Mouse (Mus musculus): Measurements from ENCODE around the gene Slc25a41. TPM values are rescaled to one million over a fixed set of nuclear protein-coding genes. Genes with fewer than 3 reads are reported as not detected.

Slc25a41 gene
- polyA plus RNA-seq, 1 experiment from 2014 or later: not detected

- DNase-seq (no peak), ATAC-seq (no peak)
Measured at GRCm38 (mm10) chr17:56986105-56986805, 55.2 kb downstream of the Slc25a41 start.

GRCm38 (mm10) chr17:56985656-56986055, 55.8 kb downstream of the Slc25a41 start:
- Histone ChIP-seq H3K36me3 (replicated peaks; ENCODE audit: insufficient read depth, low read length) (no peaks in the 10 kb centered on the region), H3K4me3 (ENCODE audit: low read depth, low read length) (no peak overlapping the region), H3K9me3 (ENCODE audit: low read length) (no peaks in the 10 kb centered on the region), H3K27me3 (ENCODE audit: insufficient read depth, low read length) (no peaks in the 10 kb centered on the region), H3K4me1 (ENCODE audit: insufficient read depth) (peaks cover 5% of the 10 kb centered on the region; the same call in 1 of the 2 replicates), H3K4me2 (ENCODE audit: low read depth, low read length) (no peak overlapping the region), H3K9ac (replicated peaks) (no peak overlapping the region), H3K27ac (ENCODE audit: low read depth) (no peak overlapping the region)
- DNase-seq: no peak
- no peak for ATAC-seq
- WGBS (ENCODE audit: insufficient replicate concordance): 73% methylated on average over 3 of the region's 3 CpGs
- TF ChIP-seq EP300 (IDR thresholded peaks at IDR 0.05; ENCODE audit: low read depth) (no peak), CTCF (IDR thresholded peaks at IDR 0.05; ENCODE audit: low read depth) (no peak)

More at GRCm38 (mm10) chr17:56986105-56986805, 55.2 kb downstream of the Slc25a41 start:
- TF ChIP-seq EP300 (IDR thresholded peaks at IDR 0.05; ENCODE audit: low read depth): no peak
- TF ChIP-seq CTCF (IDR thresholded peaks at IDR 0.05; ENCODE audit: low read depth): no peak
- Histone ChIP-seq H3K9ac (replicated peaks) (no peak overlapping the region), H3K36me3 (replicated peaks; ENCODE audit: insufficient read depth, low read length) (no peaks in the 10 kb centered on the region), H3K27ac (ENCODE audit: low read depth) (no peak overlapping the region), H3K27me3 (ENCODE audit: insufficient read depth, low read length) (no peaks in the 10 kb centered on the region), H3K4me2 (ENCODE audit: low read depth, low read length) (no peak overlapping the region), H3K4me3 (ENCODE audit: low read depth, low read length) (no peak overlapping the region), H3K9me3 (ENCODE audit: low read length) (no peaks in the 10 kb centered on the region), H3K4me1 (ENCODE audit: insufficient read depth) (peaks cover 11% of the 10 kb centered on the region; the same call in 1 of the 2 replicates)
- WGBS (ENCODE audit: insufficient replicate concordance): 82% methylated on average over 3 of the region's 3 CpGs

- Histone ChIP-seq H3K4me3 (ENCODE audit: low read depth, low read length) (no peak overlapping the region), H3K4me2 (ENCODE audit: low read depth, low read length) (no peak overlapping the region), H3K27ac (ENCODE audit: low read depth) (no peak overlapping the region), H3K27me3 (ENCODE audit: insufficient read depth, low read length) (no peaks in the 10 kb centered on the region), H3K9ac (replicated peaks) (no peak overlapping the region), H3K4me1 (ENCODE audit: insufficient read depth) (0 out of 2 replicates have a peak, but pooled peaks cover 4% of the 10 kb centered on the region), H3K36me3 (replicated peaks; ENCODE audit: insufficient read depth, low read length) (no peaks in the 10 kb centered on the region), H3K9me3 (ENCODE audit: low read length) (no peaks in the 10 kb centered on the region)
- ATAC-seq: no peak
- 65% methylated on average over 9 of the region's 9 CpGs for WGBS (ENCODE audit: insufficient replicate concordance)
- TF ChIP-seq CTCF (IDR thresholded peaks at IDR 0.05; ENCODE audit: low read depth) (no peak), EP300 (IDR thresholded peaks at IDR 0.05; ENCODE audit: low read depth) (no peak)
- DNase-seq: no peak
Measured at GRCm38 (mm10) chr17:56984886-56985285, 56.6 kb downstream of the Slc25a41 start.

Other genes starting within 250 kb of the Slc25a41 start
- gene Rfx2, start 210.6 kb downstream of the Slc25a41 start, polyA plus RNA-seq (2015; fragmentation: Nextera tagmentation; extraction: Ambion mirVana): 3.1 and 3.6 TPM in 2 replicates
- gene Acsbg2, start 167.2 kb downstream of the Slc25a41 start, polyA plus RNA-seq (2015; fragmentation: Nextera tagmentation; extraction: Ambion mirVana): not detected in 2 replicates
- 0.04 TPM in 1 of 2 replicates, not detected in the other for gene 1700061G19Rik, start 166.2 kb downstream of the Slc25a41 start, polyA plus RNA-seq (2015; fragmentation: Nextera tagmentation; extraction: Ambion mirVana)
- gene Mllt1, start 106.2 kb downstream of the Slc25a41 start, polyA plus RNA-seq (2015; fragmentation: Nextera tagmentation; extraction: Ambion mirVana): 4.6 and 4.8 TPM in 2 replicates
- not detected in 2 replicates for gene Acer1, start 59.5 kb downstream of the Slc25a41 start, polyA plus RNA-seq (2015; fragmentation: Nextera tagmentation; extraction: Ambion mirVana)
- gene Clpp, start 51.3 kb downstream of the Slc25a41 start, polyA plus RNA-seq (2015; fragmentation: Nextera tagmentation; extraction: Ambion mirVana): 68.2 and 71.3 TPM in 2 replicates
- 22.9 and 23.9 TPM in 2 replicates for gene Alkbh7, start 44.3 kb downstream of the Slc25a41 start, polyA plus RNA-seq (2015; fragmentation: Nextera tagmentation; extraction: Ambion mirVana)
- not detected in 2 replicates for gene Pspn, start 41.6 kb downstream of the Slc25a41 start, polyA plus RNA-seq (2015; fragmentation: Nextera tagmentation; extraction: Ambion mirVana)
- 26.7 and 31.3 TPM in 2 replicates for gene Gtf2f1, start 30.4 kb downstream of the Slc25a41 start, polyA plus RNA-seq (2015; fragmentation: Nextera tagmentation; extraction: Ambion mirVana)
- 0.09 and 0.18 TPM in 2 replicates for gene Gm17949, start 30.2 kb downstream of the Slc25a41 start, polyA plus RNA-seq (2015; fragmentation: Nextera tagmentation; extraction: Ambion mirVana)
- gene Khsrp, start 10.1 kb downstream of the Slc25a41 start, polyA plus RNA-seq (2015; fragmentation: Nextera tagmentation; extraction: Ambion mirVana): 14.6 and 16.6 TPM in 2 replicates
- 33.0 and 39.9 TPM in 2 replicates for gene Crb3, start 17.5 kb upstream of the Slc25a41 start, polyA plus RNA-seq (2015; fragmentation: Nextera tagmentation; extraction: Ambion mirVana)
- gene Slc25a23, start 18.2 kb upstream of the Slc25a41 start, polyA plus RNA-seq (2015; fragmentation: Nextera tagmentation; extraction: Ambion mirVana): 12.7 and 12.8 TPM in 2 replicates
- 3.5 and 4.9 TPM in 2 replicates for gene Dennd1c, start 36.9 kb upstream of the Slc25a41 start, polyA plus RNA-seq (2015; fragmentation: Nextera tagmentation; extraction: Ambion mirVana)
- 0.23 and 0.30 TPM in 2 replicates for gene Tubb4a, start 46.1 kb upstream of the Slc25a41 start, polyA plus RNA-seq (2015; fragmentation: Nextera tagmentation; extraction: Ambion mirVana)
- gene Tnfsf9, start 63.7 kb upstream of the Slc25a41 start, polyA plus RNA-seq (2015; fragmentation: Nextera tagmentation; extraction: Ambion mirVana): 0.21 and 0.56 TPM in 2 replicates
- not detected in 2 replicates for gene Cd70, start 108.1 kb upstream of the Slc25a41 start, polyA plus RNA-seq (2015; fragmentation: Nextera tagmentation; extraction: Ambion mirVana)
- gene Tnfsf14, start 152.5 kb upstream of the Slc25a41 start, polyA plus RNA-seq (2015; fragmentation: Nextera tagmentation; extraction: Ambion mirVana): 1.7 and 1.9 TPM in 2 replicates
- 1,136 and 1,364 TPM in 2 replicates for gene C3, start 186.5 kb upstream of the Slc25a41 start, polyA plus RNA-seq (2015; fragmentation: Nextera tagmentation; extraction: Ambion mirVana)
- gene Gpr108, start 206.8 kb upstream of the Slc25a41 start, polyA plus RNA-seq (2015; fragmentation: Nextera tagmentation; extraction: Ambion mirVana): 9.0 and 9.2 TPM in 2 replicates
- 9.3 TPM in 2 replicates for gene Trip10, start 207.8 kb upstream of the Slc25a41 start, polyA plus RNA-seq (2015; fragmentation: Nextera tagmentation; extraction: Ambion mirVana)
- gene Vav1, start 237.4 kb upstream of the Slc25a41 start, polyA plus RNA-seq (2015; fragmentation: Nextera tagmentation; extraction: Ambion mirVana): 13.1 and 14.1 TPM in 2 replicates